Mouse (Mus musculus): ENCODE data around the gene Slc17a9. TPM values are rescaled to one million over a fixed set of nuclear protein-coding genes. Genes with fewer than 3 reads are reported as not detected.

Gene Slc17a9
- polyA plus RNA-seq, 1 experiment from 2014 or later, result 0.40 TPM

- H3K27ac ChIP-seq (ENCODE audit: low read length), result no peak within 1 kb of the TSS
- H3K36me3 ChIP-seq (ENCODE audit: insufficient read depth, low read length), result no peaks in the 10 kb centered on the region
- H3K27me3 ChIP-seq (ENCODE audit: insufficient read depth, low read length), result peaks cover 90% of the 10 kb centered on the region
- H3K9ac ChIP-seq (replicated peaks; ENCODE audit: low read length), result no peak within 1 kb of the TSS
- no peak for ATAC-seq (ENCODE audit: low FRiP score, low TSS enrichment)
- no peaks in the 10 kb centered on the region for H3K9me3 ChIP-seq (ENCODE audit: low read length)
- WGBS, result under 1% methylated on average over 28 of the region's 28 CpGs
- 0 out of 2 replicates have a peak, but pooled peaks cover 7% of the 10 kb centered on the region for H3K4me1 ChIP-seq (ENCODE audit: insufficient read depth, low read length)
- H3K4me3 ChIP-seq (ENCODE audit: low read length), result peak within 1 kb of the TSS; percentile 30
- peak within 1 kb of the TSS; percentile 44 for H3K4me2 ChIP-seq (replicated peaks; ENCODE audit: low read depth, low read length)
These were observed 51.7 kb downstream of the Slc17a9 start, which contains the start of gene Bhlhe23 for GRCm38 (mm10) chr2:180776793-180777192. TSS of gene Bhlhe23 (minus strand) at chr2:180776900.

- Histone ChIP-seq H3K4me2 (replicated peaks; ENCODE audit: low read depth, low read length) (no peak overlapping the region), H3K9me3 (ENCODE audit: low read length) (no peaks in the 10 kb centered on the region), H3K4me3 (ENCODE audit: low read length) (no peak overlapping the region), H3K27ac (ENCODE audit: low read length) (no peak overlapping the region), H3K4me1 (ENCODE audit: insufficient read depth, low read length) (0 out of 2 replicates have a peak, but pooled peaks cover 7% of the 10 kb centered on the region), H3K9ac (replicated peaks; ENCODE audit: low read length) (no peak overlapping the region), H3K36me3 (ENCODE audit: insufficient read depth, low read length) (no peaks in the 10 kb centered on the region), H3K27me3 (ENCODE audit: insufficient read depth, low read length) (peaks cover 64% of the 10 kb centered on the region)
- WGBS, result 23% methylated on average over 12 of the region's 12 CpGs
- ATAC-seq (ENCODE audit: low FRiP score, low TSS enrichment), result no peak; the same call in 1 of the 2 replicates
These were observed 54.4 kb downstream of the Slc17a9 start for GRCm38 (mm10) chr2:180779226-180780104.

- no peak overlapping the region for H3K27ac ChIP-seq (ENCODE audit: low read length)
- 9% methylated on average over 2 of the region's 2 CpGs for WGBS
- 0 out of 2 replicates have a peak, but pooled peaks cover 7% of the 10 kb centered on the region for H3K4me1 ChIP-seq (ENCODE audit: insufficient read depth, low read length)
- H3K36me3 ChIP-seq (ENCODE audit: insufficient read depth, low read length), result no peaks in the 10 kb centered on the region
- ATAC-seq (ENCODE audit: low FRiP score, low TSS enrichment), result no peak
- H3K4me2 ChIP-seq (replicated peaks; ENCODE audit: low read depth, low read length), result no peak overlapping the region
- no peak overlapping the region for H3K9ac ChIP-seq (replicated peaks; ENCODE audit: low read length)
- H3K27me3 ChIP-seq (ENCODE audit: insufficient read depth, low read length), result peaks cover 58% of the 10 kb centered on the region
- no peaks in the 10 kb centered on the region for H3K9me3 ChIP-seq (ENCODE audit: low read length)
- no peak overlapping the region for H3K4me3 ChIP-seq (ENCODE audit: low read length)
These were observed 55.2 kb downstream of the Slc17a9 start for GRCm38 (mm10) chr2:180780282-180780681.

- ATAC-seq (ENCODE audit: low FRiP score, low TSS enrichment), result no peak
- Histone ChIP-seq H3K4me2 (replicated peaks; ENCODE audit: low read depth, low read length) (no peak overlapping the region), H3K36me3 (ENCODE audit: insufficient read depth, low read length) (no peaks in the 10 kb centered on the region), H3K27me3 (ENCODE audit: insufficient read depth, low read length) (peaks cover 17% of the 10 kb centered on the region), H3K4me1 (ENCODE audit: insufficient read depth, low read length) (no peaks in the 10 kb centered on the region), H3K27ac (ENCODE audit: low read length) (no peak overlapping the region), H3K9ac (replicated peaks; ENCODE audit: low read length) (no peak overlapping the region), H3K9me3 (ENCODE audit: low read length) (no peaks in the 10 kb centered on the region), H3K4me3 (ENCODE audit: low read length) (no peak overlapping the region)
These were observed 61.7 kb downstream of the Slc17a9 start for GRCm38 (mm10) chr2:180786732-180787131.

GRCm38 (mm10) chr2:180787566-180788232 is 62.6 kb downstream of the Slc17a9 start:
- Histone ChIP-seq H3K27ac (ENCODE audit: low read length) (no peak overlapping the region), H3K4me1 (ENCODE audit: insufficient read depth, low read length) (no peaks in the 10 kb centered on the region), H3K9me3 (ENCODE audit: low read length) (no peaks in the 10 kb centered on the region), H3K36me3 (ENCODE audit: insufficient read depth, low read length) (no peaks in the 10 kb centered on the region), H3K27me3 (ENCODE audit: insufficient read depth, low read length) (peaks cover 17% of the 10 kb centered on the region), H3K4me3 (ENCODE audit: low read length) (no peak overlapping the region), H3K4me2 (replicated peaks; ENCODE audit: low read depth, low read length) (no peak overlapping the region), H3K9ac (replicated peaks; ENCODE audit: low read length) (no peak overlapping the region)
- no peak for ATAC-seq (ENCODE audit: low FRiP score, low TSS enrichment)
- WGBS, result 72% methylated on average over 13 of the region's 13 CpGs

GRCm38 (mm10) chr2:180788386-180788785 is 63.3 kb downstream of the Slc17a9 start:
- no peak overlapping the region for H3K4me3 ChIP-seq (ENCODE audit: low read length)
- H3K27me3 ChIP-seq (ENCODE audit: insufficient read depth, low read length), result peaks cover 17% of the 10 kb centered on the region
- WGBS, result 39% methylated on average over 2 of the region's 2 CpGs
- H3K27ac ChIP-seq (ENCODE audit: low read length), result no peak overlapping the region
- no peaks in the 10 kb centered on the region for H3K36me3 ChIP-seq (ENCODE audit: insufficient read depth, low read length)
- H3K4me2 ChIP-seq (replicated peaks; ENCODE audit: low read depth, low read length), result no peak overlapping the region
- H3K4me1 ChIP-seq (ENCODE audit: insufficient read depth, low read length), result no peaks in the 10 kb centered on the region
- ATAC-seq (ENCODE audit: low FRiP score, low TSS enrichment), result no peak
- no peak overlapping the region for H3K9ac ChIP-seq (replicated peaks; ENCODE audit: low read length)
- H3K9me3 ChIP-seq (ENCODE audit: low read length), result no peaks in the 10 kb centered on the region

- Histone ChIP-seq H3K4me3 (ENCODE audit: low read length) (no peak overlapping the region), H3K9ac (replicated peaks; ENCODE audit: low read length) (no peak overlapping the region), H3K4me2 (replicated peaks; ENCODE audit: low read depth, low read length) (no peak overlapping the region), H3K27ac (ENCODE audit: low read length) (no peak overlapping the region), H3K27me3 (ENCODE audit: insufficient read depth, low read length) (peaks cover 17% of the 10 kb centered on the region), H3K4me1 (ENCODE audit: insufficient read depth, low read length) (no peaks in the 10 kb centered on the region), H3K36me3 (ENCODE audit: insufficient read depth, low read length) (no peaks in the 10 kb centered on the region), H3K9me3 (ENCODE audit: low read length) (no peaks in the 10 kb centered on the region)
- WGBS, result 21% methylated on average over 7 of the region's 7 CpGs
- ATAC-seq (ENCODE audit: low FRiP score, low TSS enrichment), result no peak
These were observed 63.8 kb downstream of the Slc17a9 start for GRCm38 (mm10) chr2:180788843-180789242.

GRCm38 (mm10) chr2:180791674-180792073 is 66.6 kb downstream of the Slc17a9 start:
- 48% methylated on average over 4 of the region's 4 CpGs for WGBS
- Histone ChIP-seq H3K4me3 (ENCODE audit: low read length) (no peak overlapping the region), H3K36me3 (ENCODE audit: insufficient read depth, low read length) (no peaks in the 10 kb centered on the region), H3K27ac (ENCODE audit: low read length) (no peak overlapping the region), H3K4me2 (replicated peaks; ENCODE audit: low read depth, low read length) (no peak overlapping the region), H3K9ac (replicated peaks; ENCODE audit: low read length) (no peak overlapping the region), H3K4me1 (ENCODE audit: insufficient read depth, low read length) (no peaks in the 10 kb centered on the region), H3K9me3 (ENCODE audit: low read length) (no peaks in the 10 kb centered on the region), H3K27me3 (ENCODE audit: insufficient read depth, low read length) (peaks cover 17% of the 10 kb centered on the region)
- ATAC-seq (ENCODE audit: low FRiP score, low TSS enrichment), result no peak
